Mouse (Mus musculus) heart, embryonic 14.5 days (tissue): ENCODE data around the gene Robo2. TPM values are rescaled to one million over a fixed set of nuclear protein-coding genes. Genes with fewer than 3 reads are reported as not detected.

Source experiments
- ATAC-seq: fragments of 200-750 bp; cut with Nextera tagmentation; 2 replicates; pipeline ENCODE4 v1.8.0; 2017; ENCODE audit warnings: low read depth, moderate TSS enrichment; ENCODE audit not compliant: insufficient number of reproducible peaks, insufficient read depth, low FRiP score
- H3K27ac ChIP-seq, 2 experiments: fragments of 200-500 bp in 1 of 2; fragments of 300-500 bp in 1 of 2; sonication (generic) in 1 of 2; replicated peaks in 1 of 2; 2 replicates each; pipeline ENCODE4 v1.5.1; 2012 to 2014; ENCODE audit warnings: low read depth in 2 of 2, low read length in 2 of 2, control low read depth in 1 of 2, mild to moderate bottlenecking in 1 of 2, mixed read lengths in 1 of 2; ENCODE audit not compliant: control insufficient read depth in 1 of 2, insufficient read depth in 1 of 2
- H3K27me3 ChIP-seq: fragments of 300-500 bp; sonication (generic); 2 replicates; pipeline ENCODE4 v1.6.1; 2014; ENCODE audit warnings: mild to moderate bottlenecking, low read length, control low read depth; ENCODE audit not compliant: control insufficient read depth, insufficient read depth
- H3K36me3 ChIP-seq: fragments of 300-500 bp; sonication (generic); 2 replicates; pipeline ENCODE4 v1.6.1; 2014; ENCODE audit warnings: mild to moderate bottlenecking, control low read depth, low read length, mixed read lengths; ENCODE audit not compliant: control insufficient read depth, insufficient read depth
- H3K4me1 ChIP-seq, 2 experiments: fragments of 200-500 bp in 1 of 2; fragments of 300-500 bp in 1 of 2; sonication (generic) in 1 of 2; 2 replicates each; pipeline ENCODE4 v1.6.1; 2012 to 2014; ENCODE audit warnings: low read length in 2 of 2, control low read depth in 1 of 2, mixed read lengths in 1 of 2; ENCODE audit not compliant: control insufficient read depth in 2 of 2, insufficient read depth in 2 of 2
- H3K4me2 ChIP-seq: fragments of 300-500 bp; sonication (generic); 2 replicates; pipeline ENCODE4 v1.6.1; 2014; ENCODE audit warnings: mild to moderate bottlenecking, low read length
- H3K4me3 ChIP-seq, 2 experiments: fragments of 200-500 bp in 1 of 2; fragments of 300-500 bp in 1 of 2; sonication (generic) in 1 of 2; 2 replicates each; pipeline ENCODE4 v1.5.1; 2012 to 2014; ENCODE audit warnings: low read length in 2 of 2, mild to moderate bottlenecking in 2 of 2, control low read depth in 1 of 2, low read depth in 1 of 2, moderate library complexity in 1 of 2; ENCODE audit not compliant: control insufficient read depth in 1 of 2, insufficient read depth in 1 of 2
- H3K9ac ChIP-seq: fragments of 300-500 bp; sonication (generic); 2 replicates; pipeline ENCODE4 v1.6.1; 2014; ENCODE audit warnings: mild to moderate bottlenecking, low read length
- H3K9me3 ChIP-seq: fragments of 300-500 bp; sonication (generic); 2 replicates; pipeline ENCODE4 v1.6.1; 2016; ENCODE audit warnings: low read length, control low read depth; ENCODE audit not compliant: control insufficient read depth
- WGBS: fragments of 180-500 bp; shearing (Covaris S2); extraction: QIAGEN DNeasy Blood & Tissue Kit; methylation state at CpG from one replicate; pipeline ENCODE4 v1.1.7; 2014; 5-methylcytosine and 5-hydroxymethylcytosine counted together
- polyA plus RNA-seq: library from polyadenylated mRNA; unstranded; fragments of >200 nt; fragmentation: Nextera tagmentation; extraction: Ambion mirVana; gene quantifications from 2 replicates; pipeline ENCODE4 v1.2.1, GENCODE M21; 2014

The Robo2 gene
- polyA plus RNA-seq, 1 experiment from 2014 or later: 8.1 TPM

GRCm38 (mm10) chr16:74169121-74169520 lies 242.5 kb downstream of the Robo2 start:
- ATAC-seq: no peak
- Histone ChIP-seq H3K4me3 (no peak overlapping the region), H3K9ac (no peak overlapping the region), H3K9me3 (no peaks in the 10 kb centered on the region), H3K27me3 (no peaks in the 10 kb centered on the region), H3K4me1 (peaks cover 0 to 5% of the 10 kb centered on the region in 2 experiments; a peak in 1 of 4 replicates), H3K4me2 (no peak overlapping the region), H3K36me3 (no peaks in the 10 kb centered on the region), H3K27ac (no peak overlapping the region)
- WGBS: 85% methylated on average over 7 of the region's 7 CpGs

GRCm38 (mm10) chr16:74167832-74168231 lies 243.8 kb downstream of the Robo2 start:
- no peaks in the 10 kb centered on the region for H3K9me3 ChIP-seq
- 0 out of 4 replicates have a peak overlapping the region, but pooled peaks of 1 of the 2 experiments have one; percentile 11 for H3K27ac ChIP-seq
- no peaks in the 10 kb centered on the region for H3K36me3 ChIP-seq
- H3K4me1 ChIP-seq: peaks cover 0 to 5% of the 10 kb centered on the region in 2 experiments; a peak in 1 of 4 replicates
- no peak overlapping the region for H3K9ac ChIP-seq
- ATAC-seq: no peak
- H3K27me3 ChIP-seq: no peaks in the 10 kb centered on the region
- H3K4me2 ChIP-seq: no peak overlapping the region
- no peak overlapping the region for H3K4me3 ChIP-seq

GRCm38 (mm10) chr16:74162041-74162440 lies 249.6 kb downstream of the Robo2 start:
- no peaks in the 10 kb centered on the region for H3K9me3 ChIP-seq
- WGBS: 88% methylated on average over 4 of the region's 4 CpGs
- no peak overlapping the region for H3K4me2 ChIP-seq
- no peaks in the 10 kb centered on the region for H3K36me3 ChIP-seq
- no peak overlapping the region for H3K27ac ChIP-seq
- H3K27me3 ChIP-seq: no peaks in the 10 kb centered on the region
- no peak overlapping the region for H3K9ac ChIP-seq
- no peak overlapping the region for H3K4me3 ChIP-seq
- ATAC-seq: no peak
- H3K4me1 ChIP-seq: no peaks in the 10 kb centered on the region

DNA sequence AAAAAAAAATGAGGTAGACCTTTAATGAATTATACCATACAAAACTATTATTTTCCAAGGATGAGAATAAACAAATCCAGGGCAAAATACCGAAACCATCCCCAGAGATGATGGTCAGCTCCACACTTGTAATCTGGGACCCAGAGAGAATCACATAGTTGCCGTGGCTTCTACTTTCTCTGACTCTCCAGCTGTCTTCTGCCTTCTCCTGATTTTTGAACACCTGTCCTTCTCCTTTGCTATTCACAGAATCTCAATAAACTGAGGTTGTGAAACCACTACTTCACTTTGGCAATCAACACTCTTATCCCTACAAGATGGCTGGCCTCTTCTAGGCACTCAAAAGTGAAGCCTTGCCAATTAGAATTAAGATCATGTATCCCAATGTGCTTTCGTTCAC lies 252.4 kb downstream of the Robo2 start:
- H3K4me1 ChIP-seq: no peaks in the 10 kb centered on the region
- no peak overlapping the region for H3K9ac ChIP-seq
- H3K4me2 ChIP-seq: no peak overlapping the region
- no peak overlapping the region for H3K27ac ChIP-seq
- WGBS: 79% methylated on average over 3 of the region's 3 CpGs
- H3K36me3 ChIP-seq: no peaks in the 10 kb centered on the region
- H3K27me3 ChIP-seq: no peaks in the 10 kb centered on the region
- no peaks in the 10 kb centered on the region for H3K9me3 ChIP-seq
- H3K4me3 ChIP-seq: no peak overlapping the region
- ATAC-seq: no peak

DNA sequence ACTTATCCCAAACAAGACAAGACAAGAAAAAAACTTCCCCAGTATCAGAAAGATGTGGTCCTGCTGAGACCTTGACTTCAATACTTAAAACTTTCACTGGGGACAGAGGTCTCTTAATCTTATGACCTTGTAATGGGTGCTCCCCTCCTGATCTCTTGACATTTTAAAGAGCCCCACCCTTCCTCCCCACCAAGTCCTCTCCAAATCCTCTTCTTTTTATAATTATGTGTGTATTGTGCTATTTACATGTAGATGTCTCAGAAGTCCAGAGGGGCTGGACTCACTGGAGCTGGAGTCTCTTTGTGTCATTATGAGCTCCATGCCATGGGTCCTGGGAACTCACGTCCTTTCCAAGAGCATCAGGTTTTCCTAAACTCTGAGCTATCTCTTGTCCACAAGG lies 275.4 kb downstream of the Robo2 start:
- no peak for ATAC-seq
- WGBS: 66% methylated on average over 1 of the region's 1 CpGs
- Histone ChIP-seq H3K36me3 (no peaks in the 10 kb centered on the region), H3K9me3 (no peaks in the 10 kb centered on the region), H3K4me3 (no peak overlapping the region), H3K9ac (no peak overlapping the region), H3K4me1 (no peaks in the 10 kb centered on the region), H3K27ac (no peak overlapping the region), H3K27me3 (no peaks in the 10 kb centered on the region), H3K4me2 (no peak overlapping the region)

GRCm38 (mm10) chr16:74132833-74133232 lies 278.8 kb downstream of the Robo2 start:
- Histone ChIP-seq H3K4me3 (no peak overlapping the region), H3K9ac (no peak overlapping the region), H3K9me3 (no peaks in the 10 kb centered on the region), H3K36me3 (no peaks in the 10 kb centered on the region), H3K4me1 (no peaks in the 10 kb centered on the region), H3K27me3 (no peaks in the 10 kb centered on the region), H3K27ac (no peak overlapping the region), H3K4me2 (no peak overlapping the region)
- WGBS: 60% methylated on average over 6 of the region's 6 CpGs
- ATAC-seq: no peak

DNA sequence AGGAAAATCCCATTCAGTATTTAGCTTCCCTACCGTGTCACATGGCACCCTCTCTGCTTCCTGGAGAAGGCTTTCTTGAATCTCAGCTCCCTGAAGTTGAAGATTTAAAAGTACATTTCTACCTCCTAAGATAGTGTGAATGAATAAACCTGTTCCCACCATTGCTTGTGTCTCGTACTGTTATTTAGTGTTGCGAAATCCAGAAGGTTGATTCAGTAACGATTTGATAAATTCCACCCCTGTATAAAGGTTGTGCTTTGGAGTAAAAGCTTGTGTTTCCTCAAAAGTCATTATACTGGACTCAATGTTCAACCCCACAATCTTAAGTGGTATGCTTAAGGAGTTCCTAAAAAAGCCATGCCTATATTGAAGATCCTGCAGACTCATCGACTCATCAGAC lies 280.3 kb downstream of the Robo2 start:
- H3K4me3 ChIP-seq: no peak overlapping the region
- H3K27me3 ChIP-seq: no peaks in the 10 kb centered on the region
- ATAC-seq: no peak
- WGBS: 86% methylated on average over 5 of the region's 5 CpGs
- no peak overlapping the region for H3K27ac ChIP-seq
- H3K36me3 ChIP-seq: no peaks in the 10 kb centered on the region
- H3K4me1 ChIP-seq: no peaks in the 10 kb centered on the region
- H3K4me2 ChIP-seq: no peak overlapping the region
- no peak overlapping the region for H3K9ac ChIP-seq
- no peaks in the 10 kb centered on the region for H3K9me3 ChIP-seq

GRCm38 (mm10) chr16:74128443-74128983 lies 283.1 kb downstream of the Robo2 start:
- Histone ChIP-seq H3K4me2 (no peak overlapping the region), H3K9me3 (no peaks in the 10 kb centered on the region), H3K27me3 (no peaks in the 10 kb centered on the region), H3K27ac (no peak overlapping the region), H3K36me3 (no peaks in the 10 kb centered on the region), H3K9ac (no peak overlapping the region), H3K4me1 (no peaks in the 10 kb centered on the region), H3K4me3 (no peak overlapping the region)
- 82% methylated on average over 5 of the region's 5 CpGs for WGBS
- no peak for ATAC-seq
